Mouse (Mus musculus): Measurements from ENCODE around the gene Dgki.

GRCm38 (mm10) chr6:37082990-37083389 lies 217.0 kb downstream of the Dgki start:
- TF ChIP-seq GATA1 (IDR thresholded peaks at IDR 0.05; ENCODE audit: low read length) = no peak
- no peak for TF ChIP-seq TAL1 (IDR thresholded peaks at IDR 0.05; ENCODE audit: low read length)
